Mouse (Mus musculus) bone marrow, adult 2 months (tissue): ENCODE measurements around the gene Tgfbr3.

Experiments
- CTCF ChIP-seq: fragments of 200-500 bp; IDR thresholded peaks from 2 replicates; pipeline ENCODE4 v1.5.1; 2011; ENCODE audit warnings: low read length, control low read depth; ENCODE audit not compliant: control insufficient read depth, insufficient read depth
- POLR2A ChIP-seq: fragments of 200-500 bp; IDR thresholded peaks from 2 replicates; pipeline ENCODE4 v1.6.1; 2011; ENCODE audit warnings: low read depth, mild to moderate bottlenecking, control low read depth, low read length, borderline replicate concordance; ENCODE audit not compliant: control insufficient read depth

- TF ChIP-seq CTCF (no peak), POLR2A (no peak)
These were observed 143.3 kb downstream of the Tgfbr3 start for GRCm38 (mm10) chr5:107146111-107146616.
